Mouse (Mus musculus): ENCODE data around the gene Kazald1. TPM values are rescaled to one million over a fixed set of nuclear protein-coding genes. Genes with fewer than 3 reads are reported as not detected.
A peak's percentile ranks its signal among the peaks of the same experiment; 100 is the strongest.

Gene Kazald1
- total RNA-seq, 2 experiments from 2014 or later: 7.3 to 9.5 TPM

DNA sequence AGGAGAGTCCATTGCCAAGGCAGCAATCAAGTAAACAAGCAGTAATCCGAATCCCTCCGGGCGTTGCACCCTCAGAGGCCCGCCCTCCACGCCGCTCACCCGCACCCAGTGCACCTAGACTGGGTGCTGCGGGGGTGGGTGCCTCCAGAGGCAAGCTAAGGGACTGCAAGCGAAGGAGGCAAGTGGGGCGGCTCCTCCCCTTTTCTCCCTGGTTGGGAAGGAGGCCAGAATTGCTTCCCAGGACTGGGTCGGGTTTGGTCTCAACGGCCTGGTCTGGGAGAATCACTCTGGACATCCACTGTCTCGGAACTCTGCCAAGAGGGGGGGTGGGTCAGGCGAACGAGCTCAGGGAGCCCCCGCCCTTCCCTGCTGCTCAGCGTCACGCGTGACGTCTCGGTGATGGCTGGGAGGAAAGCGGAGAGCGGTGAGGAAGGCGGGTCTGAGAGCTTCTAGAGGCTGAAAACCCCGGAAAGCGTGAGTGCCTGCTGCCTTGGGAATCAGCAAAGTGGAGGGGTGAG is 27.6 kb upstream of the Kazald1 start, which contains the start of gene Sfxn3:
TSS of gene Sfxn3 (plus strand) at position 87 of the 518 bp plus-strand sequence.
- intact Hi-C loops (cut with DNase I; ENCODE audit: low total_unique reads): no loop called here
- peak; percentile 97 for DNase-seq

DNA sequence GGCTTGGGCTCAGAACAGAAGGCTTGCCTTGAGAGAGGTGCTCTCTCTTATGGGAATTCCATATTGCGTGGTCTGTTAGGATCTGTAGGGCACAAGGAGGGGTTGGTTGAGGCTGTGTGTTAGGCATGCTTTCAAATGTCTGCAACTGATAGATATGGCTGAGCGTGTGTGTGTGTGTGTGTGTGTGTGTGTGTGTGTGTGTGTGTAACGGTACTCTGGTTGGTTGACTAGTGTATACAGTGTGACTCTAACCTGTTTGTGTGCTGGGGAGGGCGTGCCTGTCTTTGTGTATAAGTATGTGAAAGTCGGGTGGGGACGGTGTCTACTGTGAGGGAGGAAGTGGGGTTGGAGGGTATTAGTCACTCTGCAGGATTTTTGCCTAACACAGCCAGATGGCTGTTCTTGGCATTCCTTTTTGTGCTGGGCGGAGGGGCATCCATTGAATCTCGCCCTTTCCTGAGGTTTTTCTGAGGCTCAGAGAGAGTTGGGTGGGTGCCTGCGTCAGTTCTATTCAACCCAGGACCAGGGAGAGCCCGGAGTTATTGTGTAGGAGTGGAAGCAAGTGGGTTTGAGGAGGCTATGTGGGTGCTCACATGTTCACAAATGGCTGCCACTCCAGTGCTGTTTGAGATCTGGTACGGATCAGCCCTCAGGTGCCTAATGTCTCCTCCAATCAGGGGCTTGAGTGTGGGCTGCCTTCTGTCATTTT is 27.0 kb upstream of the Kazald1 start:
- intact Hi-C loops (cut with DNase I; ENCODE audit: low total_unique reads): no loop called here
- DNase-seq: no peak

DNA sequence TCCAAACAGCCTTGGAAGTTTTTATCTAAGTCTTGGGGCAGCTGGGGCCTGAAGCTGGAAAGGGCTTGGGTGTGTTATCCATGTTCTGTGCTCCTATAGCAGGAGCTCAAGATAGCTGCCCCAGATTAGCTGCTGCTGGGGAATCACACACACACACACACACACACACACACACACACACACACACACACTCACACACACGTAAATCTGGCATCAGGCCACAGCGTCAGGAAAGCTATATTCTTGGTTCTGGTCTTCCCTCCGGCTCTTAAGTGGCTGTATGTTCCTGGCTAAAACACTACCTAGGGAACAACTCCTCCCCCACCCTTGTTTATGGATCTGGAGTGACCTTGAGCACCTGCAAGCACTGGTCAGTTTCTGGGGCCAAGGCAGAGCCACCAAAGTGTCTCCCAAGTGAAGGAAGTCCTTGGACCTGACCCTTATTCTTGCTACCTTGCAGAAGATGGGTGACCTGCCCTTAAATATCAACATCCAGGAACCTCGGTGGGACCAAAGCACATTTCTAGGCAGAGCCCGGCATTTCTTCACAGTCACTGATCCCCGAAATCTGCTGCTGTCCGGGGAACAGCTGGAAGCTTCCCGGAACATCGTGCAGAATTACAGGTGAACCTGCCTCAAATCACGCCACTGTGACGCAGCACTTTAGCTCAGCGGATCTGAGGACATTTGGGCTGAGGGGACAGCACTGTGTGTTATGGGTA is 26.2 kb upstream of the Kazald1 start:
- intact Hi-C loops (cut with DNase I; ENCODE audit: low total_unique reads): no loop called here
- DNase-seq: no peak

DNA sequence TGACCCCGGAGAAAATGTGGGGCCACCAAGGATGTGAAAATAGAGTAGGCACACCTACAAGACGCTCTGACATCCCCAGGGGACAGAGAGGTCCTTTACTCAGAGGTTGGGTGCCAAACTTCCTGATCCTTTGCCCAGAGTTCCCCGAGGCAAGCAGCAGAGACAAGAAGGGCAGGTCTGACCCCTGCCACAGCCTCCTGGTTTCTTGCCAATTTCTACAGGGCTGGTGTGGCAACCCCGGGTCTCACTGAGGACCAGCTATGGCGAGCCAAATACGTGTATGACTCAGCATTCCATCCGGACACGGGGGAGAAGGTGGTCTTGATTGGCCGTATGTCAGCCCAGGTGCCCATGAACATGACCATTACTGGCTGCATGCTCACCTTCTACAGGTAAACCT is 25.5 kb upstream of the Kazald1 start:
- no peak for DNase-seq

DNA sequence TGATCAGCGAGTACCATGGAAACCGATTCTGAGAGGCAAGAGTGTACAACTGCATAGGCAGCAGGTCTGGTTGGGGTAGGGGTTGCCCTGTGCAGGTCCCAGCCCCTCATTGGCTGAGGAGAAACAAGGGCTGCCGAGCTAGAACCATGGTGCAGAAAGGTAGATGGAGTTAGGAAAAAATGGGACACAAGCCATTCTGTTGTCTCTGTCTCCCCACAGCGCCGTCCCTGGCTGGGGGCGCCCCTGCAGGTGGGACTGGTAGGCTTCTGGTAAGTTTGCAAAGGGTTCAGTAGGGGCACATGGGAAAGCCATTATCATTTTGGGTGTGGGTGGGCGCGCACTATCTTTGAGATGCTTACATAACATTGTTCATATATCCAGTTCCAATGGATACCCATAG is 21.6 kb upstream of the Kazald1 start:
- intact Hi-C loops (cut with DNase I; ENCODE audit: low total_unique reads): no loop called here

More for the DNA sequence above, 25.5 kb upstream of the Kazald1 start:
- intact Hi-C loops (cut with DNase I; ENCODE audit: low total_unique reads): no loop called here

DNA sequence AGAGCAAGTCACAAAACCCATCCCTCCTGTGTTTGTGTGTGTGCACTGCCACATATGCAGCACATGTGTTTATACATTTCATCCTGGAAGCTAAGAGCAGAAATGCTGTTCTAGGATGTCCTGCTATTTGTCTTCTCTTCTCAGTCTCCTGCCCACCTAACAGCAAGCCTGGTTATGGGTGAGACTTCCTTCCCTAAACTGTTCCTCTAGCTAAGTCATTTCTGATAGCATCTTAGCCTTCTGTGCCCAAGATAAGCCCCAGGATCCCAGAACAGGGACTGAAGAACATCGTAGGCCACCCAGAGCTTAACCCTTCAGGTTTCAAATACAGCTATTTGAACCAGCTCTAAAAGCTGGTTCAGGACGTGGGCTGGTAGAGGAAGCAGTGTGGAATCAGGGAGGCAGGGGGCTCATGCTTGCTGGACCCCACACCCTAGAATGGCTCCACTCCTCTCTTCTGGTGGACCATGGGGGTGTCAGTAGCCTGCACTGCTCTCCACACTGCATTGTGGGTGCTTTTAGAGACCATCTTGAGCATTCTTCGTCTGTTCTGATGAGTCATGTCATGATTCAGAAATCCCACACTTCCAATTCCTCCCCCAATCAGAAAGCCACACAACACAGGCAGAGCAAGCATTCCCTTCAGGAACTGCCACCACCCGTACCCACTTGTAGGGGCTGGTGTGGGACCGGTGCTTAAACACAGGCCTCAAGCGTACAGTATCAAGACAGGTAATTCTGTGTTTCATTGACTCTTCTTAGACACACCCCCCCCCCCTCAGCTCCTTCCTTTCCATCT is 19.9 kb upstream of the Kazald1 start:
- intact Hi-C loops (cut with DNase I; ENCODE audit: low total_unique reads): no loop called here
- no peak for DNase-seq

More for the DNA sequence above, 21.6 kb upstream of the Kazald1 start:
- no peak for DNase-seq

DNA sequence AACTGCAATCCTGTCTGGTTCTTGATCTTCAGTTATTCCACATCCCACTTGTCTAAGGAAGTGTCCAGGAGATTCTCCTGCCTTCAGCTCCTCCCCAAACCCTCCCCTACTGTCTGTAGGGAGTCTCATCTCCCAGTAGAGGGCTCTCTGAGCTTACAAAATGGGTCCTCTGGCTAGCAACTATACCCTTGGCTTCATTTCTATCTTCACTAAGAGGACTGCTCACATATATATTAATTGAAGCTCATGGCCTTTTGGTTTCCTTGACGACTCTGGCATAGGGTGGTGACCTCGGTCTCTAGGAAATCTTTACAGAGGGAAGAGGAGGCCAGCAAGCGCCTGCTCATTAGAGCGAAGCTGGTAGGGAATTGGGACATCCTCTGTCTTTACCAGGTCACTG is 18.7 kb upstream of the Kazald1 start:
- intact Hi-C loops (cut with DNase I; ENCODE audit: low total_unique reads): no loop called here
- DNase-seq: no peak

DNA sequence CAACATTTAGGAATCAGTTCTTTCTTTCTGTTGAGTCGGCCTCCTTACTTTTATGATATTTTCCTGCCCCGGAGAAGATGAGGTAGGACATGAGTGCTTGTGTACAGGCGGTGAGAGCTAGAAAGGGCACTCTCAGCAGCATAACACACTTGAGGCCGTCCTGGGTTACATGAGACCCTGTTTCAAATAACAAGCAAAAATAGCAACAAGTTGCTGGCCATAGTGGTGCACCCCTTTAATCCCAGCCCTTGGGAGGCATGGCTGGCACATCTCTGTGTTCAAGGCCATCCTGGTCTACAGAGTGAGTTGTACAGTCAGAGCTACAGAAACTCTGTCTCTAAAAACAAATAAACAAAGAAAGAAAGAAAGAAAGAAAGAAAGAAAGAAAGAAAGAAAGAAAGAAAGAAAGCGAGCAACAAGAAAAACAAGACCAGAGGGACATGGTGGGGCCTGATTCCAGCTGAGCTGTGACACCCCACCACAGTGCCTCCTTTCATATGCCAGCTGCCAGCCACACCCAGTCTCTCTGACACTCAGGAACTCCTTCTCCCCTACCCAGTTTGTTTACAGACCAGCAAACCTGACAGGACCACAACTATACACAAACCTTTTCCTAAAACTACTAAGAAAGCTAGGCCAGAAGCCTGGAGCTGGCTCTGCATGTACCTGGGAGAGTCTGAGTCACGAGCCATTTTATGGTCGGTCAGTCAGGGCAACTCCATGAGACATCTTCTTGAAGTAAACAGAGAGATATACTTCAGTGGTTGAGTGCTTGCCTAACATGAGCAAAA is 17.9 kb upstream of the Kazald1 start:
- DNase-seq: no peak
- intact Hi-C loops (cut with DNase I; ENCODE audit: low total_unique reads): no loop called here

DNA sequence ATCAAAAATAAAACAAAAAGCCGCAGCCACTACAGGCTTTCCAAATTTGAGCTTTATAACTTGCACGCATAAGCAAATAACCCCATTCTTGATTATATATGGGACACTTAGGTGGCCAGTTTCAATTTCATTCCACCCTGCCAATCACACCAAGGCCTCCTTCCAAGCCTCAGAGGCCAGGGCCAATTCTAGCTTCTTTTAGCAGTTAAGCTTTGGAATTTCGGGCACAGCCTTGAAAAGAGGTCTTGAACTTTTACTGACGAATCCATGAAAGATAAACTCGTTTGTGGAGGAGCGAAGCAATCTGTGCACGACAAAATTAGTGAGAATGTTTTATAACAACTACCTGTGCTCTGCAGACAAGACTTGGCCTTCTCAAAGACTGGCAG is 17.3 kb upstream of the Kazald1 start:
- intact Hi-C loops (cut with DNase I; ENCODE audit: low total_unique reads): no loop called here
- DNase-seq: no peak

DNA sequence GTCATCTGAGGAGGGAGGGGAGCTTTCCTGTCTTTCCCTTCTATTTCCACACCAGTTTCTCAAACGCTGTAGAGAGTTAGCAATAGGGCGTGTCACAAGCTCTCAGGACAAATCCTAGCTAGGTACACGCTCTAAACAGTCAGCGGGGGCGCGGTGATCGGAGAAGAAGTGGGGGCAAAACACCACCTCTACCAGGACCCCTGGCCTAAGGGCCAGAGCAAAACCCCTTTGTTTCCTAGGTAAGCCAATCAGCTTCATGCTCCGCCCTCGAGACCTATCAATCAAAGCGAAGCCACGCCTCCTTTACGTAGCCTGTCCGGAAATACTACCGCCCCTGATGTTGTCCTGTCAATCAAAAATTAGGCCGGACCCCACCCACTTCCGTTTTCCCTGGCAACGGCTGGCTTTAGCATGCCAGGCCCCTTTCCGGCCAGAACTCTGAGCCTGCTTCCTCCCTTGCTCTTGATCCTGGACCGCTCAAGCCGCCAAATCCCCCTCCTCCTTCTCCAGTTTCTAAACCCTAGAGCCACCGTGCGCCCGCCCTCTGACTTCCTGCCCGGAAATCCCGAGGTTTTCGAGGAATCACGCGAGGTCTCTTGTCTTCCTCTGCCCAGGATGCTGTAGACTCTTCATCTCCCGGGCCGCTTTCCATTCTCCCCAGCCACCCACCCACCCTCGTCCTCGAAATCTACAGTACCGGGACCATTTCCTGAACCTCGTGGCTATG is 16.8 kb upstream of the Kazald1 start:
- intact Hi-C loops (cut with DNase I; ENCODE audit: low total_unique reads): no loop called here
- DNase-seq: peak; percentile 90

DNA sequence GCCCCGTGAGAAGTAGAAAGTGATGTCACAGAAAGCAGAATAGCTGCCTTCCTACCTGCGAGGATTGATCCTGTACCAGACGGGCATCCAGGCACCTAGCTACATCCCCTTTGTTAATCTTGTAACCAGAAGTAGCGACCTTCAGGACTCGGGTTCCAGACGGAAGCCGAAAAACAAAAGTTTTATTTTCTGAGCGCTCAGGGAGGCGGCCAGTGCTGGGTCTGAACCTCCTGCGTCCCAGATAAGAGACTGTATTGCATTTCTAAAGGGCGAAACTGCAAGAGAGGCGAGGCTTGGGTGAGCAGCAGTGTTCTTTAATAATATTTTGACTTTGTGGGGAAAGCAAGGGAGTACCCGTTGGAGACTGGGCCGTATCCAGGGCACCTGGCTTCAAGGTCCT is 16.2 kb upstream of the Kazald1 start:
- intact Hi-C loops (cut with DNase I; ENCODE audit: low total_unique reads): no loop called here
- no peak for DNase-seq

DNA sequence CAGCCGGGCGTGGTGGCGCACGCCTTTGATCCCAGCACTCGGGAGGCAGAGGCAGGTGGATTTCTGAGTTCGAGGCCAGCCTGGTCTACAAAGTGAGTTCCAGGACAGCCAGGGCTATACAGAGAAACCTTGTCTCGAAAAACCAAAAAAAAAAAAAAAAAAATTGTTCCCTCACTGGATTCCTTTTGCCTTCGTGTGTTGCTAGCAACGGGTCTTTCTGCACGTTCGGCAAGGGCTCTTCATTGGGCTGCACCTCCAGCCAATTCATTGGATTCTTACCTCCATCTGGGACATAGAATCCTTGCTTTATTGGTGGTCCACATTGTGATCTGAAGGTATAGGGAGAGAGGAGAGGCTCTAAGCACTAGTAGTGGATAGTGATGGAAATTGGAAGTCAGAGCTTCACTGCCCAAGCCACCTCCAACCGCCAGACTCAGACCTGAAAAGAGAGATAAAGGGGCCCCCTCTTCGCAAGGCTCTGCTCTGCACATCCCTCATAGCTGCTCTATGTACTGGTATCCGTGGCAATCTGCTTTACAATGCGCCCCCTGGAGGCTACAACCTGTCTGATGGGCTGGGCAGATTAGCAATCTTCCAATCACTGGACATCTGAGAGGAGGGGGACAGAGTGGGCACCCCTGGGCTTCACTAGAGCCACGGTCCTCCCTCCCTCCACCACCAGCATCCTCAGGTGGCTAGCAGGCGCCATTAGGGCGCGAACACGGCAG is 11.3 kb upstream of the Kazald1 start:
- intact Hi-C loops (cut with DNase I; ENCODE audit: low total_unique reads): no loop called here
- no peak for DNase-seq

DNA sequence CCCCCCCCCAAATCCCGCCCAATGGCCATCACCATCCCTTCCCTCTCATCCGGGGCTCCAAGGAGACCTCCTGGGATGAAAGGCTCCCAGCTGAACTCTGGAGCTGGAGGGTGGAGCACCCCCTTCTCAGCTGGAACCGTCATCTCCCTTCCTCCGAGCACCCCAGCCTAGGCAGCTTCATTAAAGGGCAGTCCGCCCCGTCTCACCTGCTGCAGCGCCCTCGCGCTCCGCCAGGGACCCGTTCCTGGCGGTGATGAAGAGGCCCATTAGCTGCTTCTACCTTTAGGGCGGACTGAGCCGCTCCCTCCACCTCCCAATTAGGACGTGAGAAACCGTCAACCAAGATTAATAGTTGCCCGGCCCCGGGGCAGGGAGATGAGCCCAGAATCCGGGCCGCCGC is 9.8 kb upstream of the Kazald1 start:
- intact Hi-C loops (cut with DNase I; ENCODE audit: low total_unique reads): no loop called here
- no peak for DNase-seq

DNA sequence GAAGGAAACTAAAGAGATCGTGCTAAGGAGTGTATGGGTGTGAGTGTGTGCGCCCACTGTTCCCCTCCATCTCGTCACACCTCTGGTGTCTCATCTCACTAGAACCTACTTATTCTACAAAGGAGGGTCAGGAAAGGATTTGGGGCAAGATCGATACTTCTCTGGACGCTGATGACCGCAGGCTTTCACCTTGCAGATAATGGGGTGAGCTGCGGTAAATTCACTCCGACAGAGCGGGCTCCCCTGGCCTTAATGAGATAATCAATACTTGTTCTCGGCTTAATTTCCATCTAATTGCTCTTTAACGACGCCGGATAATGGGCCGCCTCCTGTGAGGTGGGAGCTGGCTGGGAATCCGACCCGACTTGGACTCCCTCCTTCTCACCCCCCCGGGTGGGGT is 7.9 kb upstream of the Kazald1 start:
- DNase-seq: no peak
- intact Hi-C loops (cut with DNase I; ENCODE audit: low total_unique reads): no loop called here

DNA sequence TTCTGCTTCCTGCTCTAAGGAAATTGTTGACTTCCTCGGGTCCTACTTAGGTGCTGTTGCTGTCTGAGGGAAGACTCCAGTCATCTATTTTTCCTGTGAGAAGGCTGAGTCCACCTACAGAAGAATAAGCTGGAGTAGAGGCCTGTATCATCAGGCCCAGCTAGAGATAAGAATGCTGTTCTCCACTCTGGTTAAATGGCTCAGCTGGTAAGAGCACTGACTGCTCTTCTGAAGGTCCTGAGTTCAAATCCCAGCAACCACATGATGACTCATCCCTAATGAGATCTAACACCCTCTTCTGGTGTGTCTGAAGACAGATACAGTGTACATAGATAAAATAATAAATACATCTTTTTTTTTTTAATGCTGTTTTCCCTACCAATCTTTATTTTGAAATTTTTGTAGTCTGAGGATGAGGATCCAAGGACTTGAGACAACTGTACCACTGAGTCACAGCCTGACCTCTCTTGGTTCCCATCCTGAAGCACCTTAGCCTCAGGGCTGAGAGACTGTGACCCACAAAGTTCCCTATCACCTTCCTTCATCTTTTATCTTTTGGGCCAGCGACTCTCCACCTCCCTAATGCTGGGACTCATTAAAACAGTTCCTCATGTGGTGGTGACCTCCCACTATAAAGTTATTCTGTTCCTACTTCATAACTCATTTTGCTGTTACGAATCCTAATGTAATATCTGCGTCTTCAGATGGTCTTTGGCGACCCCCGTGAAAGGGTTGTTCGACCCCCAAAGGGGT is 7.1 kb upstream of the Kazald1 start:
- DNase-seq: no peak
- intact Hi-C loops (cut with DNase I; ENCODE audit: low total_unique reads): no loop called here

DNA sequence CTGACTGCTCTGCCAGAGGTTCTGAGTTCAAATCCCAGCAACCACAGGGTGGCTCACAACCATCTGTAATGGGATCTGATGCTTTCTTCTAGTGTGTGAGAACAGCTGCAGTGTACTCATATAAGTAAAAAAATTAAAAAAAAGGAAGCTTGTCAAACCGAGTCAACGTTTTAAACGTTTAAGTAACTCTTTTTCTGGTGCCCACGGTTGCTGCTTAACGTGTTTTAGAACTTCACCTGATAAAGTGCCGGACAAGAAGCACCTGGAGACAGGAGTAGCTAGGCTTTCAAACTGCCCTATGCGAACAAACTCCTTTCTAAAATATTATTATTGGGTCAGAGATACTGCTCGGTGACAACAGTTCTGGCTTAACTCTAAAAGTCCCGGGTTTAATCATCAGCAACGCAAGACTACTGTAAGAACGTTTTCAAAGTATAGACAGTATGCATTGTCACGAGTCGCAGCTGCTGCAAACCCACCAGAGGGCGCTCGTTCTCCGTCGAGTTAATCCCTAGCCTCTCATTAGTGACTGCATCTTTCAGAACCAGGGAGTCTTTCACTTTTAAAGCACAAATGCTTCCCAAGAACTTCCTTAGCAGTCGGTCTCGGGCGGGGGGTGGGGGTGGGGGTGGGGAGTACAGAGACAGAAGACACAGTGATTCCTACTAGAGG is 1.0 kb upstream of the Kazald1 start:
- DNase-seq: peak; percentile 86
- intact Hi-C loops (cut with DNase I; ENCODE audit: low total_unique reads): no loop called here
